Mouse (Mus musculus) layer of hippocampus, adult 18-20 months (tissue): ENCODE results near the gene Scn9a. TPM values are rescaled to one million over a fixed set of nuclear protein-coding genes. Genes with fewer than 3 reads are reported as not detected.

ENCODE experiments used
- DNase-seq, 2 experiments: peaks; one replicate each; pipeline ENCODE4 v3.0.0; 2022; ENCODE audit warnings: low spot score in 2 of 2
- total RNA-seq, 2 experiments: library from RNA; stranded (reverse); gene quantifications; 2 replicates each; pipeline ENCODE4 v1.2.3; 2021

Gene Scn9a
- total RNA-seq, 2 experiments from 2014 or later, result 3.5 to 3.8 TPM

DNA sequence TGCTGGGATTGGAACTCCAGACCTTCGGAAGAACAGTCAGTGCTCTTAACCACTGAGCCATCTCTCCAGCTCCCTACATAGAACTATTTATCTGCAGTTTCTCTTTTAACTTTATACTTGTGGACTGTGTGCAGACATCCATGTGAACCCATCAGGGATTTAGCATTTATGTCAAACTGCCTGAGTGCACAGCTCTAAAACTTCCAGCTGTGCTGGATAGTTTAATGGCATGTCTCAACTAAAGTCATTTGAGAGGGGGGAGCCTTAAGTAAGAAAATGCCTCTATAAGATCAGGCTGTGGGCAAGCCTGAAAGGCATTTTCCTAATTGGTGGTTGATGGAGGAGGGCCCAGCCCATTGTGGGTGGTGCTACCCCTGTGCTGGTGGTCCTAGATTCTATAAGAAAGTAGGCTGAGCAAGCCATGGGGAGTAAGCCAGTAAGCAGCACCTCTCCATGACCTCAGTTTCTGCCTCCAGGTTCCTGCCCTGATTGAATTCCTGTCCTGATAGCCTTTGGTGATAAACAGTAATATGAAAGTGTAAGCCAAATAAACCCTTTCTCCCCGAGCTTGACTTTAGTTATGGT lies 169.8 kb downstream of the Scn9a start:
- DNase-seq, result no peak

DNA sequence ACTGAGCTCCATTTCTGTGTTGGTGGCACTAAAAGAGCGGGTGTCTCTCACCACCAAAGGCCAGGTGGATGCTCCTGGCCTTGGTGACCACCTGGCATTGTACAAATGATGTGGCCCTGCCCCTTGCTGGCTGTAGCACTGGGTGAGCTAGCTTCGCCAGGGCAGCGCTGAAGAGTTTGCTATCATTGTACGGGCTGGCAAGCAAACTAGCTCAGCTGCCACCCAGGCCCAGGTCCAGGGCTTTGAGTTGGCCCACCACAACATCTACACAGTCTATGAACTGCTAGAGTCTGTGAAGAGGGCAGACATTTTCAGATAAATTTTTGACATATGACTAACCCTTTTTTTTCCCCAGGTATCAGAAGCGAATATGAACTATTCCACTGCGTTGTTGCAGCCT lies 170.8 kb downstream of the Scn9a start:
- no peak for DNase-seq

DNA sequence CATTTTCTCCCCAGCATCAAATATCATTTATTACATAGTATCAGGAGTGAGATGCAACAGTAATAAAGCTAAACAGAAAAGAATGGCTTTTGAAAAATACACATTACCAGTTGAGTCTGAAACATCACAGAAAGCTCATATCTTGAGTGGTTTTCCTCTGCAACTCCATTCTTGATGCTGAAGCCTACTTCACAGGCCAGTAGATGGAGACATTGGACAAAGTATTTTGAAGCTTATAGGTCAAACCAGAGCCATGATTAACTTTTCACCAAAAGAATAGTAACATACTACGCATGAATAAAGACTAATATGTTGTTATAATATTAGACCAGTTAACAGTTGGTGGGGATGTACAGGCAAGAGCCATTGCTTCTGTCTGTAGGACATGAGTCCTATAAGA lies 172.3 kb downstream of the Scn9a start:
- no peak for DNase-seq

DNA sequence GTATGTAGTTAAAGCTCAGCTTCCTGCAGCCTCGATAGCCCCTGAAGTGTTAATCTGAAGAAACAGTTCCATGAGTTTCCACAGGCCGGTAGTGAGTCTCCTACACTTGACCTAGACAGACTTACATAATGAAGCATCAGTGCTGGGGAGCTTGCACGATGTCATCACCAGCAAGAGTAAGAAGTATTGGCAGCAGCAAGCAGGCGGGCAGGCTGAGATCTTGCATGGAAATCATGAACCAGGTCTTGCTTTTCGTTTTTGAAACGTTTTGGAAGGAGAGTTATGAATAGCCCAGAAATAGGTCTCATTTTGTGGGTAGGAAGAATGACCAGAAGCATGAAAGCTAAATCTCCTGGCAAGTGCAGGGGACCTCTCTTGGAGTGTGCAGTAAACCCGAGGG lies 194.1 kb downstream of the Scn9a start, which contains the start of gene Scn1a:
Scn1a (minus strand) TSS at position 130 of the 400 bp plus-strand sequence.
- peak in 1 of 2 experiments; percentile 29 for DNase-seq

DNA sequence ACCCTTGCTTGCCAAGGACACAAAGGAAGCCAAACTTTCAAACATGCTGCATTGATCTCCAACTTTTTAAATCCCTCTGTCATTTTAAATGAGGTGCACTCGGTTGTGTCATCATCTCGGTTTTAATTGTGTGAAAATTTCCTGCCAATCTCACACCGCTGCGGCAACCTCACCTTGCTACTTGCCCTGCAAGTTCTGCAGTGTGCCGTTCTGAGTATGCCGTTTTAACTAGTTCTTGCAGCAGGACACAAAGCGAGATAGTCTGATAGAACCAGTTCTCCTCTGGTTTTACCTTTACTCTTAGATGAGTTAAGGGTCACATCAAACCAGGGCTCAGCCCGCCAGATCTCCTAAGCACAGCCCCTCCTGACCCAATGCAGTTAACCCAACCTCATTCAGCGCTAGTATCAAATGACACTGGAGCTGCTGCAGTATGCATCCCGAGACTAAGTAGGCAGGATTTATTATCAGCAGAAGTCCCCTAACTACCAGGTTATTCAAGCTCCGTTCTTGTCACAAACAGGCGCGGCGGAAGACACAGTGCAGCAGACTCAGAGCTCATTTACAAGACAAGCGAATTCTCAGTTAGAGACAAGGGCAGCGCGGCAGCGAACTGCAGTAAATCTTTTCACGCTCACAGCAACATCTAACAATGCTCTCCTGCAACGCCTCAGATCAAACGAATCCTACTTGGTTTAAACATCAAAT lies 194.8 kb downstream of the Scn9a start:
- DNase-seq, result peak; percentile 8 to 34

DNA sequence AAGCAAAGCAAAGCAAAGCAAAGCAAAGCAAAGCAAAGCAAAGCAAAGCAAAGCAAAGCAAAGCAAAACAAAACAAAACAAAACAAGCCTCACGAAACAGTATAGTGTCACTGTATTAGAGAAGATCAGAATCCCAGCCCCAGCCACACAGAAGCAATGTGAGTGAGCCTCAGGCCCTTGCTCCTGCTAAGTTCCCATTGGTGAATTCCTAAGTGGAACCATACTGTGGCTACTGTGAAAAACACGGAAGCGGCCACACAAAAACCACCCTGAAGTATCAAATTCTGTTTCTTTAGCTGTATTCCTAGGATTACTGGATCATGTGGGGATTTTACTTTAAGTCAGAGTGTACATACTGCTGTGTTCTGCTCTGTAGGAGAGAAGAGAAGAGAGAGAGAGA lies 198.5 kb downstream of the Scn9a start:
- no peak for DNase-seq

Other genes with a start within 250 kb of the Scn9a start
- gene Scn1a, start 194.1 kb downstream of the Scn9a start, total RNA-seq, result 10 to 100 TPM; 64.4 to 69.1 TPM
- 1 to 10 TPM; 1.3 to 2.7 TPM for gene Scn7a, start 150.0 kb upstream of the Scn9a start, total RNA-seq